Mouse (Mus musculus) spleen, adult 10 weeks (tissue): ENCODE measurements around the gene Unc13a. TPM values are rescaled to one million over a fixed set of nuclear protein-coding genes. Genes with fewer than 3 reads are reported as not detected.

Source experiments
- polyA plus RNA-seq: library from polyadenylated mRNA; stranded (reverse); fragments of 350-450 nt; fragmentation: Illumina TruSeq; extraction: RNeasy Lipid Tissue Mini Kit (QIAGEN cat#74804); gene quantifications from one replicate; pipeline ENCODE4 v1.2.3, GENCODE M21; 2015; ENCODE audit warnings: low replicate concordance; ENCODE audit not compliant: insufficient read depth

Unc13a gene
- 0.22 TPM for polyA plus RNA-seq

GRCm38 (mm10) chr8:71671549-71671965, at the start of gene Unc13a:
Gene Unc13a (minus strand): TSS chr8:71671757.

GRCm38 (mm10) chr8:71701414-71702086, 30.0 kb upstream of the Unc13a start, which contains the start of gene B3gnt3:
Gene B3gnt3 (minus strand): TSS chr8:71701789.

GRCm38 (mm10) chr8:71689028-71689427, 17.5 kb upstream of the Unc13a start, which contains the start of gene Insl3:
Gene Insl3 (plus strand): TSS chr8:71689214.

GRCm38 (mm10) chr8:71676020-71676741, 4.6 kb upstream of the Unc13a start, which contains the start of gene Jak3:
Gene Jak3 (plus strand): TSS chr8:71676296.

DNA sequence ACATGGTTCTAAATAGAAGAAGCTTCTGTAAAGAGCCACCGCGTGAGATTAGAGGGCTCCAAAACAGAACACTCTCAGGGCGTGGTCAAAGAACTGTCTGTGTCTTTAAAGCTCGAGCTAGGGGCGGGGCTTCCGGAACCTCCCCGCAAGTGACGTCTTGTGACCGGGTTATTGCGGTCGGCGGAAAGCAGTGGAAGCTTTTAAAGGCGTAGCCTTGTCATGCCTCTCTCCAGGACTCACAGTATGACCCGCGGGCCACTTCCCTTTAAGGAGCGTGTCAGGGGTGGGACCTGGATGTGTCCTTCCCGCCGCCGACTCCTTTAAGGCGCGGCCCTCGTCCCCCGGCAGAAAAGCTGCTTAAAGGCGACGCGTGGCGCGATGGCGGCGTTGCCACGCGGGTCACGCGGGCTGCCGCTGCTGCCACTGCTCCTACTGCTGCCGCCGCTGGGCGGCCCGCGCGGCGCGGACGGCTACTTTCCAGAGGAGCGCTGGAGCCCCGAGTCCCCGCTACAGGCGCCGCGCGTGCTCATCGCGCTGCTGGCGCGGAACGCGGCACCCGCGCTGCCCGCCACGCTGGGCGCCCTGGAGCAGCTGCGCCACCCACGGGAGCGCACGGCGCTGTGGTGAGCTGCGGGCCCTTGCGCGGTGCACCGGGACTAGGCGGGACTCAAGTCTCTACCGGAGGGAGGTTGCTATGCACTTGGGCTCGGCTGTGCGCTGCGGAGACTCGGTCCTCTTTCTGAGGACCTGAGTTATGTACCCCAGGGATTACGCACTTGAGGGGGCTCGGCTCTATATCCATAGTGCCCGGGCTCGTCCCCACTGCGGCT, 60.5 kb downstream of the Unc13a start, which contains the start of gene Colgalt1:
Gene Colgalt1, plus strand, starts transcription at position 177 of the 830 bp plus-strand sequence.

DNA sequence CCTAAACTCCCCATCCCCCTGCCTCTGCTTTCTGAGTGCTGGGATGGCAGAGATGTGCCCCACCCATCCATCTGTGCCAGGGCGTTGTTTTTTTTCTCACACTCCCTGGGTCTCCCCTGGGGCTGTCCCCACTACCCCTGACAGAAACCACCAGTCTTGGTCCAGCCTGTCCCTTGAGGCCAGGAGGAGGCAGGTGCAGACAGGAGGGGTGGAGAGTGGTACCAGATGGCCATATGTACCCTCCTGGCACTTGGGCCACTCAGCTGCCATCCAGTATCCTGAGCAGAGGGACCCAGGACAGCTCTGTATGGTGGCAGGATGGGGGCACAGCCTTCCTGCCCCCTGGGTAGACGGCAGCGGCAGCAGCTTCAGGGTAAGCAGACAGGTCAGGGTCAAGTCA, 74.1 kb downstream of the Unc13a start, which contains the start of gene Fam129c:
Gene Fam129c, plus strand, starts transcription at position 198 of the 400 bp plus-strand sequence.

GRCm38 (mm10) chr8:71591471-71592373, 79.8 kb downstream of the Unc13a start, which contains the start of gene Pgls:
Gene Pgls (plus strand): TSS chr8:71592176.

Other genes with a start within 250 kb of the Unc13a start
- 5.3 TPM for gene Abhd8, start 208.1 kb downstream of the Unc13a start, polyA plus RNA-seq
- 16.5 TPM for gene Mrpl34, start 206.8 kb downstream of the Unc13a start, polyA plus RNA-seq
- gene Dda1, start 202.6 kb downstream of the Unc13a start, polyA plus RNA-seq = 19.1 TPM
- 5.8 TPM for gene Ano8, start 185.8 kb downstream of the Unc13a start, polyA plus RNA-seq
- gene Gtpbp3, start 183.7 kb downstream of the Unc13a start, polyA plus RNA-seq = 8.0 TPM
- 52.6 TPM for gene Plvap, start 160.0 kb downstream of the Unc13a start, polyA plus RNA-seq
- gene Ccdc194, start 146.0 kb downstream of the Unc13a start, polyA plus RNA-seq = 0.12 TPM
- gene Bst2, start 134.3 kb downstream of the Unc13a start, polyA plus RNA-seq = 78.7 TPM
- gene Mvb12a, start 128.8 kb downstream of the Unc13a start, polyA plus RNA-seq = 14.4 TPM
- gene Tmem221, start 112.9 kb downstream of the Unc13a start, polyA plus RNA-seq = 4.2 TPM
- gene Nxnl1, start 105.2 kb downstream of the Unc13a start, polyA plus RNA-seq = not detected
- gene Slc27a1, start 102.9 kb downstream of the Unc13a start, polyA plus RNA-seq = 8.1 TPM
- 13.8 TPM for gene Pgls, start 79.6 kb downstream of the Unc13a start, polyA plus RNA-seq
- 96.5 TPM for gene Fam129c, start 74.1 kb downstream of the Unc13a start, polyA plus RNA-seq
- 124 TPM for gene Colgalt1, start 60.8 kb downstream of the Unc13a start, polyA plus RNA-seq
- 13.5 TPM for gene Jak3, start 4.5 kb upstream of the Unc13a start, polyA plus RNA-seq
- gene Insl3, start 17.5 kb upstream of the Unc13a start, polyA plus RNA-seq = 7.9 TPM
- 4.4 TPM for gene B3gnt3, start 30.0 kb upstream of the Unc13a start, polyA plus RNA-seq
- 65.2 TPM for gene Fcho1, start 54.0 kb upstream of the Unc13a start, polyA plus RNA-seq
- 18.8 TPM for gene Zfp709, start 210.3 kb upstream of the Unc13a start, polyA plus RNA-seq
- 13.7 TPM for gene Zfp882, start 236.9 kb upstream of the Unc13a start, polyA plus RNA-seq
- gene Zfp617, start 236.9 kb upstream of the Unc13a start, polyA plus RNA-seq = 46.6 TPM